Mouse (Mus musculus) MEL (cell line): ENCODE data around the gene Gabbr2. TPM values are rescaled to one million over a fixed set of nuclear protein-coding genes. Genes with fewer than 3 reads are reported as not detected.

Experiments
- DNase-seq: peaks from one replicate; pipeline ENCODE4 v3.0.0; 2011; ENCODE audit warnings: low read depth, low spot score
- H3K27ac ChIP-seq: 2 replicates; pipeline ENCODE4 v1.5.1; 2012; ENCODE audit warnings: low read depth, mild to moderate bottlenecking, control low read depth, low read length, moderate library complexity; ENCODE audit not compliant: control insufficient read depth
- H3K27me3 ChIP-seq, 2 experiments: fragments of 150-350 bp in 1 of 2; sonication (generic) in 1 of 2; 2 replicates each; pipeline ENCODE4 v1.6.1; 2012; ENCODE audit warnings: low read length in 2 of 2, mild to moderate bottlenecking in 2 of 2, improper control_type of control experiment in 1 of 2, moderate library complexity in 1 of 2; ENCODE audit not compliant: insufficient read depth in 2 of 2, control insufficient read depth in 1 of 2
- H3K36me3 ChIP-seq, 2 experiments: 2 replicates each; pipeline ENCODE4 v1.6.1; 2012 to 2014; ENCODE audit warnings: low read length in 2 of 2, improper control_type of control experiment in 1 of 2, inconsistent platforms in 1 of 2, mild to moderate bottlenecking in 1 of 2; ENCODE audit not compliant: insufficient read depth in 2 of 2, control insufficient read depth in 1 of 2
- H3K4me1 ChIP-seq, 2 experiments: fragments of 150-350 bp in 1 of 2; sonication (generic) in 1 of 2; 2 replicates each; pipeline ENCODE4 v1.6.1; 2012; ENCODE audit warnings: low read length in 2 of 2, improper control_type of control experiment in 1 of 2, mild to moderate bottlenecking in 1 of 2; ENCODE audit not compliant: insufficient read depth in 2 of 2, control insufficient read depth in 1 of 2
- H3K4me3 ChIP-seq, 2 experiments: fragments of 150-350 bp in 1 of 2; sonication (generic) in 1 of 2; 2 replicates each; pipeline ENCODE4 v1.5.1; 2012; ENCODE audit warnings: low read depth in 2 of 2, low read length in 2 of 2, mild to moderate bottlenecking in 2 of 2, moderate library complexity in 2 of 2, control low read depth in 1 of 2, improper control_type of control experiment in 1 of 2; ENCODE audit not compliant: control insufficient read depth in 1 of 2, insufficient read depth in 1 of 2
- H3K79me2 ChIP-seq: 2 replicates; pipeline ENCODE4 v1.6.1; 2012; ENCODE audit warnings: mild to moderate bottlenecking, low read length, moderate library complexity; ENCODE audit not compliant: control insufficient read depth, poor library complexity, insufficient read depth
- H3K9ac ChIP-seq: 2 replicates; pipeline ENCODE4 v1.6.1; 2012; ENCODE audit warnings: low read depth, mild to moderate bottlenecking, control low read depth, low read length, moderate library complexity; ENCODE audit not compliant: control insufficient read depth, poor library complexity, severe bottlenecking
- H3K9me3 ChIP-seq: fragments of 150-350 bp; sonication (generic); replicated peaks from 2 replicates; pipeline ENCODE4 v1.6.1; 2012; ENCODE audit warnings: mild to moderate bottlenecking, low read length, improper control_type of control experiment, moderate library complexity; ENCODE audit not compliant: insufficient read depth
- BHLHE40 ChIP-seq: IDR thresholded peaks from 2 replicates; pipeline ENCODE4 v1.6.1; 2012; ENCODE audit warnings: low read depth, mild to moderate bottlenecking, inconsistent platforms, low read length, improper control_type of control experiment, borderline replicate concordance
- CHD1 ChIP-seq: IDR thresholded peaks from 2 replicates; pipeline ENCODE4 v1.6.1; 2012; ENCODE audit warnings: low read depth, mild to moderate bottlenecking, inconsistent platforms, low read length, improper control_type of control experiment
- ELF1 ChIP-seq: IDR thresholded peaks from 2 replicates; pipeline ENCODE4 v1.6.1; 2014; ENCODE audit warnings: low read depth, mild to moderate bottlenecking, inconsistent platforms, low read length, improper control_type of control experiment, moderate library complexity
- GATA1 ChIP-seq: IDR thresholded peaks from 2 replicates; pipeline ENCODE4 v1.6.1; 2011; ENCODE audit warnings: low read depth, low read length, improper control_type of control experiment
- HCFC1 ChIP-seq: IDR thresholded peaks from 2 replicates; pipeline ENCODE4 v1.6.1; 2012; ENCODE audit warnings: low read depth, mild to moderate bottlenecking, inconsistent platforms, low read length, improper control_type of control experiment, moderate library complexity
- KAT2A ChIP-seq: conservative IDR thresholded peaks from 2 replicates; pipeline ENCODE4 v1.6.1; 2012; ENCODE audit warnings: low read depth, low read length, improper control_type of control experiment, inconsistent platforms
- MAZ ChIP-seq: IDR thresholded peaks from 2 replicates; pipeline ENCODE4 v1.6.1; 2012; ENCODE audit warnings: low read depth, mild to moderate bottlenecking, inconsistent platforms, low read length, improper control_type of control experiment
- MEF2A ChIP-seq: IDR thresholded peaks from 2 replicates; pipeline ENCODE4 v1.6.1; 2014; ENCODE audit warnings: low read depth, mild to moderate bottlenecking, inconsistent platforms, low read length, improper control_type of control experiment; ENCODE audit not compliant: poor library complexity, insufficient replicate concordance, severe bottlenecking; ENCODE audit errors: extremely low read depth
- MXI1 ChIP-seq: IDR thresholded peaks from 2 replicates; pipeline ENCODE4 v1.6.1; 2011; ENCODE audit warnings: mild to moderate bottlenecking, low read depth, low read length, improper control_type of control experiment
- MYB ChIP-seq: IDR thresholded peaks from 2 replicates; pipeline ENCODE4 v1.6.1; 2011; ENCODE audit warnings: mild to moderate bottlenecking, low read depth, low read length, improper control_type of control experiment
- MYC ChIP-seq: IDR thresholded peaks from 2 replicates; pipeline ENCODE4 v1.6.1; 2011; ENCODE audit warnings: low read depth, mild to moderate bottlenecking, low read length, improper control_type of control experiment, moderate library complexity
- NRF1 ChIP-seq: IDR thresholded peaks from 2 replicates; pipeline ENCODE4 v1.6.1; 2014; ENCODE audit warnings: low read depth, mild to moderate bottlenecking, inconsistent platforms, low read length, improper control_type of control experiment, moderate library complexity; ENCODE audit not compliant: poor library complexity, insufficient read depth, severe bottlenecking
- POLR2A ChIP-seq, 2 experiments: IDR thresholded peaks; 2 replicates each; pipeline ENCODE4 v1.6.1; 2011 to 2012; ENCODE audit warnings: low read length in 2 of 2, mild to moderate bottlenecking in 2 of 2, control low read depth in 1 of 2, improper control_type of control experiment in 1 of 2, low read depth in 1 of 2, moderate library complexity in 1 of 2; ENCODE audit not compliant: control insufficient read depth in 1 of 2, insufficient read depth in 1 of 2, poor library complexity in 1 of 2
- POLR2AphosphoS2 ChIP-seq: IDR thresholded peaks from 2 replicates; pipeline ENCODE4 v1.6.1; 2011; ENCODE audit warnings: low read length, improper control_type of control experiment
- POLR2AphosphoS5 ChIP-seq: IDR thresholded peaks from 2 replicates; pipeline ENCODE4 v1.6.1; 2012; ENCODE audit warnings: low read depth, borderline replicate concordance, mild to moderate bottlenecking, inconsistent platforms, low read length, moderate library complexity, mixed read lengths
- RAD21 ChIP-seq: IDR thresholded peaks from 2 replicates; pipeline ENCODE4 v1.6.1; 2011; ENCODE audit warnings: mild to moderate bottlenecking, low read depth, low read length, improper control_type of control experiment
- RCOR1 ChIP-seq: IDR thresholded peaks from 2 replicates; pipeline ENCODE4 v1.6.1; 2012; ENCODE audit warnings: low read depth, mild to moderate bottlenecking, inconsistent platforms, low read length, improper control_type of control experiment
- TBP ChIP-seq: IDR thresholded peaks from 2 replicates; pipeline ENCODE4 v1.8.0; 2011; ENCODE audit warnings: low read depth, low read length, improper control_type of control experiment
- TCF12 ChIP-seq: IDR thresholded peaks from 2 replicates; pipeline ENCODE4 v1.6.1; 2014; ENCODE audit warnings: low read depth, mild to moderate bottlenecking, inconsistent platforms, low read length, improper control_type of control experiment, moderate library complexity
- ZKSCAN1 ChIP-seq: IDR thresholded peaks from 2 replicates; pipeline ENCODE4 v1.6.1; 2012; ENCODE audit warnings: low read depth, mild to moderate bottlenecking, inconsistent platforms, low read length, improper control_type of control experiment, moderate library complexity
- ZNF384 ChIP-seq: IDR thresholded peaks from 2 replicates; pipeline ENCODE4 v1.6.1; 2012; ENCODE audit warnings: low read depth, mild to moderate bottlenecking, inconsistent platforms, low read length, improper control_type of control experiment
- polyA plus RNA-seq, 2 experiments: library from polyadenylated mRNA; stranded (reverse) in 1 of 2; unstranded in 1 of 2; fragments of >175 nt in 1 of 2; fragments of >200 nt in 1 of 2; gene quantifications; 2 replicates each; pipeline versions ENCODE4 v1.2.1 to v1.2.4; 2012; ENCODE audit warnings: low replicate concordance in 2 of 2, low read depth in 1 of 2; ENCODE audit not compliant: insufficient read length in 2 of 2, insufficient read depth in 1 of 2, missing spikeins in 1 of 2
- total RNA-seq: library from RNA; depleted of rRNA; stranded (reverse); fragments of 300-350 nt; gene quantifications from 2 replicates; pipeline ENCODE4 v1.2.3, GENCODE M21; 2012

Gabbr2 gene
- total and polyA plus RNA-seq, 3 experiments = not detected

DNA sequence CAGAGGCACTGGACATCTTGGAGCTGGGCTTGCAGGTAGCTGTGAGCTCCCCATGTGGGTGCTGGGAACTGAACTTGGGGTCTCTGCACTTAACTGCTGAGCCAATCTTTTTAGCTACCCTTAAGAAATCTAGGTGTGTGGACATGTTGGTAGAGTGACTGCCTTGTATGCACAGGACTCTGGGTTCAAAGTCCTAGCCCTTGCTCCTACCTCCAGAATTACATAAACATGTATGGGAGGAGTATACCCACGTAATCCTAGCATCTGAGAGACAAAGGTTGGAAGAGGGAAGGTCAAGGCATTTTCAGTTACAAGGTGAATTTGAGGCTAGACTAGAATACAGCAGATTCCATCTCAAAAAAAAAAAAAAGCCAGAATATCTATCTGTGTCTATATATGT is 336.4 kb downstream of the Gabbr2 start:
- TF ChIP-seq POLR2A (IDR thresholded peaks at IDR 0.05; ENCODE audit: control insufficient read depth in 1 of 2, insufficient read depth in 1 of 2, low read depth in 1 of 2, low read length in 2 of 2, poor library complexity in 1 of 2) (no peak), MYC (no peak), NRF1 (no peak), ZKSCAN1 (no peak), MEF2A (no peak), MAZ (no peak), CHD1 (no peak), TCF12 (no peak), MXI1 (no peak), RAD21 (no peak), GATA1 (no peak), POLR2AphosphoS5 (no peak), ZNF384 (no peak), TBP (no peak), RCOR1 (no peak), ELF1 (no peak), MYB (no peak), POLR2AphosphoS2 (no peak), KAT2A (no peak)
- H3K9ac ChIP-seq = no peak overlapping the region
- H3K4me3 ChIP-seq = no peak overlapping the region
- no peaks in the 10 kb centered on the region for H3K36me3 ChIP-seq
- no peaks in the 10 kb centered on the region for H3K4me1 ChIP-seq
- H3K27me3 ChIP-seq = peaks cover 9 to 11% of the 10 kb centered on the region in 2 experiments
- no peaks in the 10 kb centered on the region for H3K79me2 ChIP-seq
- no peaks in the 10 kb centered on the region for H3K9me3 ChIP-seq
- no peak overlapping the region for H3K27ac ChIP-seq
- no peak for DNase-seq

- no peaks in the 10 kb centered on the region for H3K4me1 ChIP-seq
- H3K27ac ChIP-seq = no peak within 1 kb of the TSS
- no peak for DNase-seq
- no peak for TF ChIP-seq HCFC1
- no peak for TF ChIP-seq MXI1
- TF ChIP-seq BHLHE40 = no peak
- TF ChIP-seq, all 39 proteins: peak for 0
- Histone ChIP-seq H3K9me3 (no peaks in the 10 kb centered on the region), H3K27me3 (peaks cover 9 to 11% of the 10 kb centered on the region in 2 experiments), H3K4me3 (no peak within 1 kb of the TSS), H3K79me2 (no peaks in the 10 kb centered on the region), H3K36me3 (no peaks in the 10 kb centered on the region), H3K9ac (no peak within 1 kb of the TSS)
Measured at GRCm38 (mm10) chr4:46650086-46650753, 341.5 kb downstream of the Gabbr2 start, which contains the start of gene Tbc1d2. Gene Tbc1d2, minus strand, starts transcription at chr4:46650209.
